Mouse (Mus musculus): ENCODE measurements around the gene Brca2. TPM values are rescaled to one million over a fixed set of nuclear protein-coding genes. Genes with fewer than 3 reads are reported as not detected.
"Not testable (repeated sequence)": the region's sequence is repeated elsewhere in the genome, so short reads cannot be mapped to it uniquely, and the experiment has no call there.

The Brca2 gene
- total RNA-seq (2018; cell fraction: chromatin; rRNA removed): 10 to 100 TPM in 15 of 26 experiments, 1 to 10 TPM in 10, under 1 TPM in 1; 0.92 to 27.3 (median 10.9) TPM
- total RNA-seq (2018; cell fraction: cytosol; rRNA removed): 1 to 10 TPM in 24 of 26 experiments, under 1 TPM in 2; 0.81 to 4.4 (median 1.8) TPM
- 10 to 100 TPM in 1 of 26 experiments, 1 to 10 TPM in 24, under 1 TPM in 1; 0.89 to 26.2 (median 5.1) TPM for total RNA-seq (2018; cell fraction: nucleus; rRNA removed)
- polyA plus RNA-seq (2018): 1.6 to 5.7 TPM (median 4.2 TPM) in 3 replicates

DNA sequence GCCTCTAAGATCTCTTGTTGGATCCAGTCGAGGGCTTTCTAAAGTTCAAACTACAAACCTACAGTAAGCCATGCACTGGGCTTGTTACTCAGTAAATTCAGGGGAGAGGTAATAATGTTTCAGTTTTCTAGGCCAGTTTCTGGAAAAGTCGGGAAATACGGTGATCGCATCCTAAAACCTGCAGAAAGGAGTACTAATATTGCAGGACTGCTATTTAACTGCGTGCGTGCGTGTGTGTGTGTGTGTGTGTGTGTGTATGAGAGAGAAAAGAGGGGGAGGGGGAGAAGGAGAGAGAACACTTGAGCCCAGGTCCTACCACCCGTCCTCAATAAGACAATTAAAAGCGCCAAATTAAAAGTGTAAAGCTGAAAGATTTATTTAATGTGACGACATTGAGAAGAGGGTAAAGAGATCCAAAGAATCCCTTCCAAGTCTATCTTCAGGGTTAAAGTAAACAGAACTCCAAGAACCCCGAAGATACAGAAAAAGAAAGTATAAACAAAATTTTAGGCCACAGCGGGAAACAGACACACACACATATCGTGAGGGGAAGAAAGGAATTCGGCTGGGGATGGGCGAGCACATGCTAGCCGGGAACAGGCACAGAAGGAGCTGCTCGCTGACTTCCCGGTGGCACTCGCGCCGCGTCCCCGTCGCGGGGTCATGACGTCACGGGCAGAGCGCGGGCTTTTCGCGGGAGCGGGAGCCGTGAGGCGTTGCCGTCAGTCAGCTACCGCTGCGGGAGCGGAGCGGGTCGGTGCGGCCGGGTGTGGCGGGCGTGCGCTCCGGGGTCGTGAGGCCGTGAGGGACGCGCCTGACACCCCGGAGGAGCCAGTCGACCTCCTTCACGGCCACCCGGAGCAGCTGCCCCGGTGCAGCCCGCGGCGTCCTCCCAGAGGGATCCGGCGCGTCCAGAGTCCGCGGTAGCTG, at the start of gene Brca2:
Gene Brca2 (plus strand): TSS at position 694 of the 930 bp plus-strand sequence.
- H3K27ac ChIP-seq: peak within 1 kb of the TSS; percentile 28; the same call in 1 of the 2 replicates
- no peaks in the 10 kb centered on the region for H3K36me3 ChIP-seq (ENCODE audit: inconsistent target)
- H3K79me2 ChIP-seq (ENCODE audit: inconsistent target): no peaks in the 10 kb centered on the region
- H3K4me3 ChIP-seq (ENCODE audit: inconsistent target): peak within 1 kb of the TSS; percentile 58
- 4% methylated on average over 56 of the region's 63 CpGs for WGBS (ENCODE audit: missing documents)

DNA sequence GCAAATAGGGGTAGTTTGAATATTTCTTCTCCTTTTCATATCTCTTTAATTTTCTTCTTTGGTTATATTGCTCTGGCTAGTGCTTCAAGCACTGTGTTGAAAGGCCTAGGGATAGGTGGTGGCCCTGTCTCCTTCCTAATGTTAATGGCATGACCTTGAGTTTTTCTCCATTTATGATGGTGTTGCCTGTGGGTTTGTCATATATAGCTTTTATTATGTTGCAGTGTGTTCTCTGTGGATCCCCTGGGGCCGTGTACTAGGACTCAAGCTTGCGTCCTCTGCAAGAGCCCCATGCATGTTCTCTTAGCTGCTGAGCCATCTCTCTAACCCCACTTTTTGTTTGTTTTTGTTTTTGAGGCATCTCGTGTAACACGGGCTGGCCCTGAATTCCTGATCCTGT, 45.1 kb upstream of the Brca2 start:
- WGBS (ENCODE audit: missing documents): 98% methylated on average over 4 of the region's 4 CpGs
- Histone ChIP-seq H3K4me3 (ENCODE audit: inconsistent target) (no peak overlapping the region), H3K27ac (no peak overlapping the region), H3K36me3 (ENCODE audit: inconsistent target) (no peaks in the 10 kb centered on the region), H3K79me2 (ENCODE audit: inconsistent target) (no peaks in the 10 kb centered on the region)

DNA sequence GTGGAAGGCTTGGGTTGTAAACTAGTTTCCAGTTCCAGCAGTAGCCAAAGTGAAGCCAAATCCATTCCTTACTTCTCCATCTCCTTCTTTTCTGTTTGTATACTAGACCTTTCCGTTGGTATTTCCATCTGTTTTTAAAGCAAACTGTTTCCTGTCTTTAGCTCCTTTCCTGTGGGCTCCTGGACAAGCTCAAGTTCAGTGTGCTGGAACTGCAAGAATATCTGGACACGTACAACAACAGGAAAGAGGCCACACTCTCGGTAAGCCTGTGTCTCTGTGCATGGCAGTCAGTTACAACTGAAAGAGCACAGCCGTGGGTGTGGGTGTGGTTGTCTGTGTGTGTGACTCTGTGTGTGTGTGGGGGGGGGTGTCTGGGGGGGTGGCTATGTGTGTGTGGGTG, 43.8 kb upstream of the Brca2 start:
- 74% methylated on average over 3 of the region's 4 CpGs for WGBS (ENCODE audit: missing documents)
- no peaks in the 10 kb centered on the region for H3K79me2 ChIP-seq (ENCODE audit: inconsistent target)
- H3K27ac ChIP-seq: no peak overlapping the region
- H3K4me3 ChIP-seq (ENCODE audit: inconsistent target): no peak overlapping the region
- H3K36me3 ChIP-seq (ENCODE audit: inconsistent target): no peaks in the 10 kb centered on the region

DNA sequence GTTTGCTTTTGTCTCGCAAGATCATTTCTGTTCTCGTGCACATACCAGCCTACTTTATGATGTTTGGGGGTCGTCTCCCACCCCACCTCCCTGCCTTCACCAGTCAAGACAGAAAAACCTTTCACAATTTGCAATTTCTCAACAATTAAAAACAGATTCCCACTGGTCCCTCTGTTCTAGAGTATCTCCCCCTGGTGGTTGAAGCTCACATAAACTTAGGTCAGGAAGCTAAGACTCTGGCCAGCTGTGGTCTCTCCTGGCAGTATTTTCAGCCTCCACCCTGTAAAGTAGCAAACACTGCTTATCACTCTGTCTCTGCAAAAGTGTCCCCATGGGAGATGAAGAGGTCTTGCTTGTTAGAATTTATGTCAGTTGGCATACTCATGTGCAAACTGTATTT, 37.2 kb upstream of the Brca2 start:
- WGBS (ENCODE audit: missing documents): 68% methylated on average over 3 of the region's 3 CpGs
- no peaks in the 10 kb centered on the region for H3K36me3 ChIP-seq (ENCODE audit: inconsistent target)
- H3K4me3 ChIP-seq (ENCODE audit: inconsistent target): no peak overlapping the region
- no peak overlapping the region for H3K27ac ChIP-seq
- H3K79me2 ChIP-seq (ENCODE audit: inconsistent target): no peaks in the 10 kb centered on the region

DNA sequence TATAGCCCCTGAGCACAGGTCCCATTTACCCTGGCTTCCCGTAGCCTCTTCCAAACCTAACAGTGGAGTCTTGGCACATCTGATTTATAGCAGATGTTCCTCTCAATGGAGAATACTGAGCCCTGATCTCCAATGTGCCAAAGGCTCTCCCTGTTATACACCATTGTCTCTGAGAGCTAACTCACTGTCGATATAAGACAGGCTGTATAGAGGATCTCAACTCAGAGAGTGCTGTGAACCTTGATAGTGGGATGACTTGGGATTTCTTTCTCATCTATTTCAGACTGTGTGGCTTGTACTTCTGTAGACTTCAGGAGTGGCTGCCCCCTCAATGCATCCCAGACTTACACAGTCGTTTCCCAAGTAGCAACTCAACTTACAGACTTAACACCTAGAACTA, 32.1 kb upstream of the Brca2 start:
- Histone ChIP-seq H3K79me2 (ENCODE audit: inconsistent target) (no peaks in the 10 kb centered on the region), H3K27ac (no peak overlapping the region), H3K4me3 (ENCODE audit: inconsistent target) (no peak overlapping the region), H3K36me3 (ENCODE audit: inconsistent target) (no peaks in the 10 kb centered on the region)
- 93% methylated on average over 3 of the region's 3 CpGs for WGBS (ENCODE audit: missing documents)

DNA sequence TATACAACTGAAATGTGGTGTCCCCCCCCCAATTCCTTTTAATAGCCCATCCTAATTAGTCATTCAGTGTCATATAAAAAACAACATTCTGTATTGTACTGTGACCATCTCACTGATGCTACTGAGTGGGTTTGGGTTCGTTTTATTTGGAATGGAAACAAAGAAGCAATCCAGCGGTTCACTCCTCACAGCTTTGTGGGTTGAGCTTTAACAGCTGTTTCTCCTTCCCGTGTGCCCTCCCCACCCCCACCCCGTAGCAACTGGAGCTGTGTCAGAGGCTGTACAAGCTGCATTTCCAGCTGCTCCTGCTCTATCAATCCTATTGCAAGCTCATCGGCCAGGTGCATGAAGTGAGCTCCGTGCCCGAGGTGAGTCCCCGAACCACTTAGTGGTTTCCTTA, 31.6 kb upstream of the Brca2 start:
- no peak overlapping the region for H3K4me3 ChIP-seq (ENCODE audit: inconsistent target)
- H3K79me2 ChIP-seq (ENCODE audit: inconsistent target): no peaks in the 10 kb centered on the region
- H3K27ac ChIP-seq: no peak overlapping the region
- H3K36me3 ChIP-seq (ENCODE audit: inconsistent target): no peaks in the 10 kb centered on the region
- WGBS (ENCODE audit: missing documents): 92% methylated on average over 8 of the region's 8 CpGs

DNA sequence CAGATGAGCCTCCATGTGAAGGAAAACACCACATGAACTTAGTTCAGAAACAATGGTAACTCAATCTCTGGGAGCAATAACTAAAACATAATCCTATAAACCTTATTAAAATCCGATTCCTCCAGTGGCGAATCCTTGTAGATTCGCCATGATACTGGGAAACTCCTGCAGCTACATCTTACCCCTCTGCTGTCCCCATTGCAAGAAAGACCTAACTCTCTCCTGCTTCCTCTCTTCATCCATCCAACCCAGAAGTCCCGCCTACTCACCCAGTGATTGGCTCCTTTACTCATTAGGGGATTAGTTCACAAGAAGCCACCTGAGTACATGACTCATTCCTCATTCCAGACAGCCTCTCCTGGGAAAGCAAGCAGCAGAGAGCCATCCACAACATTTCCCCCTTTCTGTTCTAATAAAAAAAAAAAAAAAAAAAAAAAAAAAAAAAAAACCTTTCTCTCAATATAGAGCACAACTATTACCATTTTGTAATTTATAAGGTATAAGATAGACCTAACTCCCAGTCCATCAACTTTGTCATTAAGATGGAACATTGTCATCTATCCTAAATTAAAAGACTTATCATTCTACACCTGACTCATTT, 30.8 kb upstream of the Brca2 start:
- not testable (repeated sequence) for H3K36me3 ChIP-seq (ENCODE audit: inconsistent target); H3K27ac ChIP-seq; H3K4me3 ChIP-seq (ENCODE audit: inconsistent target); H3K79me2 ChIP-seq (ENCODE audit: inconsistent target)
- WGBS (ENCODE audit: missing documents): 95% methylated on average over 4 of the region's 4 CpGs

DNA sequence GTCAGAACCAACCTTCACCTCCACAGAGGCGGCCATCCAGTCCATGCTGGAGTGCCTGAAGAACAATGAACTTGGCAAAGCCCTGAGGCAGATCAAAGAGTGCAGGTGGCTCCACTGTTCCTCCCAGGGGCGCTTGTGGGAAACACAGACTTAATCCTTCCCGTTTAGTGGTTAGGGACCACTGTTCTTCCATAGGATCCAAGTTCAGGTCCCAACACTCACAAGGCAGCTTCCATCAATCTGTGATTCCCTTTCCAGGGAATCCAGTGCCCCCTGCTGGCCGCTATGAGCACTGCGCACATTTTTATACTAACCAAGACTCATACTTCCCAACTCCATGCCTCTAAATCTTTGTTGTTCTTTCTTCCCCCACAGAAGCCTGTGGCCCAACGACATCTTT, 26.6 kb upstream of the Brca2 start:
- Histone ChIP-seq H3K4me3 (ENCODE audit: inconsistent target) (no peak overlapping the region), H3K27ac (no peak overlapping the region), H3K36me3 (ENCODE audit: inconsistent target) (no peaks in the 10 kb centered on the region), H3K79me2 (ENCODE audit: inconsistent target) (no peaks in the 10 kb centered on the region)
- 77% methylated on average over 6 of the region's 6 CpGs for WGBS (ENCODE audit: missing documents)

DNA sequence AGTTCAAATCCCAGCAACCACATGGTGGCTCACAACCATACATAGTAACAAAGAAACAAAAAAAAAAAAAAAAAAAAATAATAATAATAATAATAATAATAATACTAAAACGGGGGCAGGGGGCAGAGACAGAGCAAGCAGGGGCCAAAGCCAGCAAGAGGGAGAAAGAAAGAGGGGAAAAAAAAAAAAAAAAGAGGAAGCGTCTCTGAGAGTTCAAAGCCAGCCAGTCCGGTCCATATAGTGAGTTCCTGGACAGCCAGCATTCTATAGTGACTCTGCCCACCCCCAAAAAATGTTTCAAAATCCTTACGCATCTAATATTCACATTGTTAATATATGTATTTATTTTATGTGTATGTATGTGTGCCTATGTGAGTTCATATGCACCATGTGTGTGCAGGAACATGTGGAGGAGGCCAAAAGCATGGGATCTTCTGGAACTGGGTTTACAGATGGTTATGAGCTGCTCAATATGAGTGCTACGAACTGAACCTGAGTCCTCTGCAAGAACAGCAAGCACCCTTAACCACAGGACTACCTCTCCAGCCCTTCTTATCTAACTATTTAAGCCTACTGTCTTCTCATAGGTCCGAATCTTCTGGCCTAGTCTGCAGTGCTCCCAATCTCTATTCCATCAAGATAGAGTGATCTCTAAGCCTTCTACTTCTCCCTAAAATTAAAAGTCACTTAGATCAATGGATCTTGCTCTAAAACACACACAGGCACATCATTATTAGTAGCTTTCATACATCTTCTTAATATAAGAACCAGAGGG, 11.8 kb upstream of the Brca2 start:
- WGBS (ENCODE audit: missing documents): 67% methylated on average over 4 of the region's 6 CpGs
- Histone ChIP-seq H3K36me3 (ENCODE audit: inconsistent target) (no peaks in the 10 kb centered on the region), H3K79me2 (ENCODE audit: inconsistent target) (no peaks in the 10 kb centered on the region), H3K4me3 (ENCODE audit: inconsistent target) (no peak overlapping the region), H3K27ac (no peak overlapping the region)

DNA sequence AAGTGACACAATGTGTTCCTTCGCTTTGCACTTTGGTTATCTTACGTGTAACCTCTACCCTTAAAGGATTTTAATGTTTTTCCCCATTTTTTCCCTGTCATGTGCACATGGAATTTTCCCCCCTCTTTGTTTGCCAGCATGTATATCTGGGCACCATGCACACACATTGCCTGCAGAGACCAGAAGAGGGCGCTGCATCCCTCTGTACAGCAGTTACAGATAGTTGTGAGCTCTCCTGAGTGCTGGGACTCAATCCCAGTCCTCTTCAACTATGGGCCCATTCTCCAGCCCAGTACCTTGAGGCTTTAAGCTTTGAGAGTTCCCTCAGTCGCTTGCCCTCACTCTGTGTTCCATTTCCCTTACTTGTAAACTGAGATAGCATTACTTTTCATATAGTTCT, 9.2 kb upstream of the Brca2 start:
- 94% methylated on average over 4 of the region's 4 CpGs for WGBS (ENCODE audit: missing documents)
- Histone ChIP-seq H3K79me2 (ENCODE audit: inconsistent target) (no peaks in the 10 kb centered on the region), H3K27ac (no peak overlapping the region), H3K4me3 (ENCODE audit: inconsistent target) (no peak overlapping the region), H3K36me3 (ENCODE audit: inconsistent target) (no peaks in the 10 kb centered on the region)

DNA sequence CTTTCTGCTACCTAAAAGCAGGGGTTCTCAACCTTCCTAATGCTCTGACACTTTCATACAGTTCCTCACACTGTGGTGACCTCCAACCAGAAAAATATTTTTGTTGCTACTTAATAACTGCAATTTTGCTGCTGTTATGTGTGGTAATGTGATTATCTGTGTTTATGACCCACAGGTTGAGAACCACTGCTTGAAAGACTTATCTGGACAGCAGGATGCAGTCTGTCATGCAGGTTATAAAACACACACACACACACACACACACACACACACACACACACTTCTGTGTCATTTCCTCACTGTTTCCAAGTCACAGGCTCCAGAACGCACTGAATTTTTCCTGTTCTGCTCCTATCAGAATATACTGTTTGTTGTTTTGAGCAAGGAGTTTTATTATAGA, 8.4 kb upstream of the Brca2 start:
- no peak overlapping the region for H3K4me3 ChIP-seq (ENCODE audit: inconsistent target)
- H3K36me3 ChIP-seq (ENCODE audit: inconsistent target): no peaks in the 10 kb centered on the region
- no peaks in the 10 kb centered on the region for H3K79me2 ChIP-seq (ENCODE audit: inconsistent target)
- WGBS (ENCODE audit: missing documents): 100% methylated on average over 1 of the region's 1 CpGs
- no peak overlapping the region for H3K27ac ChIP-seq

DNA sequence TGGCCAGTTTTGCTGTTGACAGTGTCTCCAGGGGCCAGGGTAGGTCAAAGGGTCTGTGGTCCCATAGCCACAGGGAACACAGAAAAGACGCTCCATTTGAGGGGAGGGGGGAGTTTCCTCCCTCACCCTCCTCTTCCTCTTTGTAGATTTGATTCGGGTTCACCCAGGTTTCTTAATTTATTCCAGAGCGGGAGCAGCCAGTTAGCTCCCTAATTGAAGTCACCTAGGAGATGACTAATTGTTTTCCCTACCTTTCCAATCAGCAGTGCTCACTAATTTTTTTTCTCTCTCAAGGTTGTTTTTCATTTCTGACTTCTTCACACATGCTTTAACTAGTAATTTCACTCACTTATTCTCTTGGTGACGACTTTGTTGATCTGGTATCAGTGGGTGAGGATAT, 4.4 kb upstream of the Brca2 start, which contains the start of gene Zar1l:
Gene Zar1l (minus strand): TSS at position 101 of the 400 bp plus-strand sequence.
- Histone ChIP-seq H3K79me2 (ENCODE audit: inconsistent target) (no peaks in the 10 kb centered on the region), H3K4me3 (ENCODE audit: inconsistent target) (no peak within 1 kb of the TSS), H3K27ac (no peak within 1 kb of the TSS), H3K36me3 (ENCODE audit: inconsistent target) (no peaks in the 10 kb centered on the region)
- 63% methylated on average over 4 of the region's 4 CpGs for WGBS (ENCODE audit: missing documents)

DNA sequence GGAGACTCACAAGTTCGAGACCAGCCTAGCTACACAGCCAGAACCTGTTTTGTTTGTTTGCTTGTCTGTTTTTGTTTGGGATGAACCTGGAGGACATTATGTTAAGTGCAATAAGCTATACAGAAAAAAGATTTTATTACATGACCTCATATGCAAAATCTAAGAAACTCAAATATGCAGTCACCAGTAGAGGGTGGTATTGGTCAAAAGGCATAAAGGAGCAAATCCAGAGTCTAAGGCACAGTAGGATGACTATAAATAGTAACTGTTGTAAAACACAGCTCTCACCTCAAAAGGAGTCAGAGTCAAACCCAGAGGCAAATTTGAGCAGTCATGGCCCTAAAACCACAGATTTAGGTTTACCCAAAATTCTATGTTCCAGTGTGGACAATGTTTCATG, 2.9 kb upstream of the Brca2 start:
- no peaks in the 10 kb centered on the region for H3K36me3 ChIP-seq (ENCODE audit: inconsistent target)
- 100% methylated on average over 1 of the region's 1 CpGs for WGBS (ENCODE audit: missing documents)

DNA sequence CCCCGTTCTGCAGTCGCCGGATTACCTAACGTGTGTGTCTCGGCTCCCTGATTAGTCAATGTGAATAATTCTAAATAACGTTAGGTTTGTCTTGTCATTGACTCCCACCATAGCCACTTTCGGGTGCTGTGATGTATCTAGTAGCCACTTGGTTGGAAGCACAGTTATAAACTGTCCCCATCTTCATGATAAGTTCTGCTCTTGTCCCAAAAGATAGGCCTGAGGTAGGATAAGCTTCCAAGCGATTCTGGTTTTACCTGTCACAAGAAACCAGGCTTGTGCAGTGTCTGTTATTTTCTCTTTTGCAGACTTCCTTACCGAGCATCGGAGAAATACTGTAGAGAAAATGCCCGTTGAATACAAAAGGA, 421 bp downstream of the Brca2 start:
- Histone ChIP-seq H3K36me3 (ENCODE audit: inconsistent target) (no peaks in the 10 kb centered on the region), H3K79me2 (ENCODE audit: inconsistent target) (no peaks in the 10 kb centered on the region), H3K4me3 (ENCODE audit: inconsistent target) (peak overlapping the region; percentile 58), H3K27ac (no peak overlapping the region)
- WGBS (ENCODE audit: missing documents): 2% methylated on average over 11 of the region's 11 CpGs

More for the DNA sequence above, 2.9 kb upstream of the Brca2 start:
- Histone ChIP-seq H3K27ac (no peak overlapping the region), H3K79me2 (ENCODE audit: inconsistent target) (no peaks in the 10 kb centered on the region), H3K4me3 (ENCODE audit: inconsistent target) (no peak overlapping the region)
